Mouse (Mus musculus): ENCODE results near the gene Pot1b. TPM values are rescaled to one million over a fixed set of nuclear protein-coding genes. Genes with fewer than 3 reads are reported as not detected.
A peak's percentile ranks its signal among the peaks of the same experiment; 100 is the strongest.

Pot1b gene
- polyA plus RNA-seq (2016; fragmentation: Nextera tagmentation; extraction: Ambion mirVana): 11.1 and 13.0 TPM in 2 replicates

GRCm38 (mm10) chr17:55711984-55712811 is at the start of gene Pot1b:
Pot1b (minus strand) TSS chr17:55712628.
- H3K4me1 ChIP-seq: no peaks in the 10 kb centered on the region
- H3K9me3 ChIP-seq: no peaks in the 10 kb centered on the region
- H3K36me3 ChIP-seq: no peaks in the 10 kb centered on the region
- H3K4me2 ChIP-seq (replicated peaks): peak within 1 kb of the TSS; percentile 67
- H3K9ac ChIP-seq: peak within 1 kb of the TSS; percentile 65
- peak within 1 kb of the TSS; percentile 75 for H3K4me3 ChIP-seq
- 0 out of 2 replicates have a peak within 1 kb of the TSS, but pooled peaks have one; percentile 42 for H3K27ac ChIP-seq
- no peaks in the 10 kb centered on the region for H3K27me3 ChIP-seq
- peak; percentile 97 for ATAC-seq (ENCODE audit: insufficient number of reproducible peaks, insufficient read depth, low FRiP score, low TSS enrichment)
- under 1% methylated on average over 37 of the region's 37 CpGs for whole genome bisulfite sequencing

GRCm38 (mm10) chr17:55751170-55751569 is 38.7 kb upstream of the Pot1b start:
- H3K4me2 ChIP-seq (replicated peaks): no peak overlapping the region
- WGBS: 72% methylated on average over 2 of the region's 2 CpGs
- no peaks in the 10 kb centered on the region for H3K27me3 ChIP-seq
- H3K4me1 ChIP-seq: no peaks in the 10 kb centered on the region
- H3K9me3 ChIP-seq: no peaks in the 10 kb centered on the region
- no peaks in the 10 kb centered on the region for H3K36me3 ChIP-seq
- H3K27ac ChIP-seq: no peak overlapping the region
- ATAC-seq (ENCODE audit: insufficient number of reproducible peaks, insufficient read depth, low FRiP score, low TSS enrichment): no peak
- no peak overlapping the region for H3K4me3 ChIP-seq
- no peak overlapping the region for H3K9ac ChIP-seq

- Histone ChIP-seq H3K4me3 (no peak within 1 kb of the TSS), H3K27ac (no peak within 1 kb of the TSS), H3K9me3 (no peaks in the 10 kb centered on the region), H3K4me2 (replicated peaks) (no peak within 1 kb of the TSS), H3K27me3 (no peaks in the 10 kb centered on the region), H3K36me3 (no peaks in the 10 kb centered on the region), H3K4me1 (no peaks in the 10 kb centered on the region), H3K9ac (no peak within 1 kb of the TSS)
- WGBS: 64% methylated on average over 2 of the region's 2 CpGs
- no peak for ATAC-seq (ENCODE audit: insufficient number of reproducible peaks, insufficient read depth, low FRiP score, low TSS enrichment)
Measured at GRCm38 (mm10) chr17:55749786-55750185, 37.4 kb upstream of the Pot1b start, which contains the start of gene Adgre4. Adgre4 (plus strand) TSS chr17:55749984.

- H3K4me3 ChIP-seq: no peak overlapping the region
- H3K27me3 ChIP-seq: no peaks in the 10 kb centered on the region
- H3K27ac ChIP-seq: no peak overlapping the region
- no peak for ATAC-seq (ENCODE audit: insufficient number of reproducible peaks, insufficient read depth, low FRiP score, low TSS enrichment)
- no peaks in the 10 kb centered on the region for H3K9me3 ChIP-seq
- WGBS: 83% methylated on average over 1 of the region's 1 CpGs
- H3K4me1 ChIP-seq: no peaks in the 10 kb centered on the region
- H3K4me2 ChIP-seq (replicated peaks): no peak overlapping the region
- no peak overlapping the region for H3K9ac ChIP-seq
- no peaks in the 10 kb centered on the region for H3K36me3 ChIP-seq
Measured at GRCm38 (mm10) chr17:55736675-55737074, 24.2 kb upstream of the Pot1b start.

- no peak for ATAC-seq (ENCODE audit: insufficient number of reproducible peaks, insufficient read depth, low FRiP score, low TSS enrichment)
- H3K27me3 ChIP-seq: no peaks in the 10 kb centered on the region
- H3K4me2 ChIP-seq (replicated peaks): no peak overlapping the region
- H3K9me3 ChIP-seq: no peaks in the 10 kb centered on the region
- WGBS: 65% methylated on average over 2 of the region's 2 CpGs
- no peak overlapping the region for H3K9ac ChIP-seq
- no peaks in the 10 kb centered on the region for H3K4me1 ChIP-seq
- H3K27ac ChIP-seq: no peak overlapping the region
- H3K36me3 ChIP-seq: no peaks in the 10 kb centered on the region
- no peak overlapping the region for H3K4me3 ChIP-seq
Measured at GRCm38 (mm10) chr17:55726193-55726592, 13.8 kb upstream of the Pot1b start.

- 64% methylated on average over 2 of the region's 2 CpGs for WGBS
- H3K27me3 ChIP-seq: no peaks in the 10 kb centered on the region
- H3K36me3 ChIP-seq: no peaks in the 10 kb centered on the region
- no peaks in the 10 kb centered on the region for H3K9me3 ChIP-seq
- H3K4me3 ChIP-seq: no peak overlapping the region
- ATAC-seq (ENCODE audit: insufficient number of reproducible peaks, insufficient read depth, low FRiP score, low TSS enrichment): no peak
- no peak overlapping the region for H3K4me2 ChIP-seq (replicated peaks)
- no peaks in the 10 kb centered on the region for H3K4me1 ChIP-seq
- no peak overlapping the region for H3K27ac ChIP-seq
- no peak overlapping the region for H3K9ac ChIP-seq
Measured at GRCm38 (mm10) chr17:55722250-55722649, 9.8 kb upstream of the Pot1b start.

GRCm38 (mm10) chr17:55721270-55721669 is 8.8 kb upstream of the Pot1b start:
- no peaks in the 10 kb centered on the region for H3K27me3 ChIP-seq
- no peak overlapping the region for H3K4me2 ChIP-seq (replicated peaks)
- no peaks in the 10 kb centered on the region for H3K36me3 ChIP-seq
- H3K27ac ChIP-seq: no peak overlapping the region
- WGBS: 39% methylated on average over 1 of the region's 1 CpGs
- H3K9me3 ChIP-seq: no peaks in the 10 kb centered on the region
- ATAC-seq (ENCODE audit: insufficient number of reproducible peaks, insufficient read depth, low FRiP score, low TSS enrichment): no peak
- H3K9ac ChIP-seq: no peak overlapping the region
- no peak overlapping the region for H3K4me3 ChIP-seq
- no peaks in the 10 kb centered on the region for H3K4me1 ChIP-seq

GRCm38 (mm10) chr17:55702865-55703264 is 9.6 kb downstream of the Pot1b start:
- H3K4me2 ChIP-seq (replicated peaks): no peak overlapping the region
- H3K9me3 ChIP-seq: no peaks in the 10 kb centered on the region
- ATAC-seq (ENCODE audit: insufficient number of reproducible peaks, insufficient read depth, low FRiP score, low TSS enrichment): no peak
- peaks cover 13% of the 10 kb centered on the region for H3K36me3 ChIP-seq
- no peak overlapping the region for H3K27ac ChIP-seq
- 79% methylated on average over 5 of the region's 5 CpGs for WGBS
- H3K4me3 ChIP-seq: no peak overlapping the region
- no peaks in the 10 kb centered on the region for H3K4me1 ChIP-seq
- H3K27me3 ChIP-seq: no peaks in the 10 kb centered on the region
- no peak overlapping the region for H3K9ac ChIP-seq

- 73% methylated on average over 3 of the region's 3 CpGs for WGBS
- Histone ChIP-seq H3K27me3 (no peaks in the 10 kb centered on the region), H3K9ac (no peak overlapping the region), H3K4me2 (replicated peaks) (no peak overlapping the region), H3K36me3 (peaks cover 19% of the 10 kb centered on the region), H3K27ac (no peak overlapping the region), H3K4me1 (no peaks in the 10 kb centered on the region), H3K9me3 (no peaks in the 10 kb centered on the region), H3K4me3 (no peak overlapping the region)
- no peak for ATAC-seq (ENCODE audit: insufficient number of reproducible peaks, insufficient read depth, low FRiP score, low TSS enrichment)
Measured at GRCm38 (mm10) chr17:55702161-55702820, 10.1 kb downstream of the Pot1b start.

GRCm38 (mm10) chr17:55699388-55699787 is 13.0 kb downstream of the Pot1b start:
- Histone ChIP-seq H3K9me3 (no peaks in the 10 kb centered on the region), H3K4me2 (replicated peaks) (no peak overlapping the region), H3K4me3 (no peak overlapping the region), H3K36me3 (peaks cover 22% of the 10 kb centered on the region), H3K27ac (no peak overlapping the region), H3K4me1 (no peaks in the 10 kb centered on the region), H3K27me3 (no peaks in the 10 kb centered on the region), H3K9ac (no peak overlapping the region)
- no peak for ATAC-seq (ENCODE audit: insufficient number of reproducible peaks, insufficient read depth, low FRiP score, low TSS enrichment)
- 85% methylated on average over 2 of the region's 2 CpGs for WGBS

- Histone ChIP-seq H3K9me3 (no peaks in the 10 kb centered on the region), H3K4me3 (no peak overlapping the region), H3K27ac (no peak overlapping the region), H3K4me2 (replicated peaks) (no peak overlapping the region), H3K27me3 (no peaks in the 10 kb centered on the region), H3K36me3 (peaks cover 21% of the 10 kb centered on the region; the same call in 1 of the 2 replicates), H3K9ac (no peak overlapping the region), H3K4me1 (no peaks in the 10 kb centered on the region)
- 80% methylated on average over 2 of the region's 2 CpGs for WGBS
- ATAC-seq (ENCODE audit: insufficient number of reproducible peaks, insufficient read depth, low FRiP score, low TSS enrichment): no peak
Measured at GRCm38 (mm10) chr17:55661099-55661498, 51.3 kb downstream of the Pot1b start.

- Histone ChIP-seq H3K36me3 (no peaks in the 10 kb centered on the region), H3K4me1 (no peaks in the 10 kb centered on the region), H3K9ac (no peak within 1 kb of the TSS), H3K4me3 (no peak within 1 kb of the TSS), H3K27ac (no peak within 1 kb of the TSS), H3K4me2 (replicated peaks) (no peak within 1 kb of the TSS), H3K27me3 (no peaks in the 10 kb centered on the region), H3K9me3 (no peaks in the 10 kb centered on the region)
- ATAC-seq (ENCODE audit: insufficient number of reproducible peaks, insufficient read depth, low FRiP score, low TSS enrichment): no peak
- WGBS: 88% methylated on average over 3 of the region's 3 CpGs
Measured at GRCm38 (mm10) chr17:55625092-55625491, 87.3 kb downstream of the Pot1b start, which contains the start of gene Vmn2r118. Vmn2r118 (minus strand) TSS chr17:55625192.
